Mouse (Mus musculus) layer of hippocampus, adult 8-10 months (tissue): ENCODE measurements at regions not wholly inside any gene's neighbourhood (a gene's known extent, or its start where the extent isn't known, plus 50 kb on each side); places are given as distances from the start of the nearest gene placed in this dataset.

Source experiments
- DNase-seq, 2 experiments: peaks; one replicate each; pipeline ENCODE4 v3.0.0; 2022; ENCODE audit warnings: low spot score in 2 of 2

GRCm38 (mm10) chr3:137561986-137562385, 59.4 kb upstream of the Ddit4l start:
- DNase-seq: no peak

DNA sequence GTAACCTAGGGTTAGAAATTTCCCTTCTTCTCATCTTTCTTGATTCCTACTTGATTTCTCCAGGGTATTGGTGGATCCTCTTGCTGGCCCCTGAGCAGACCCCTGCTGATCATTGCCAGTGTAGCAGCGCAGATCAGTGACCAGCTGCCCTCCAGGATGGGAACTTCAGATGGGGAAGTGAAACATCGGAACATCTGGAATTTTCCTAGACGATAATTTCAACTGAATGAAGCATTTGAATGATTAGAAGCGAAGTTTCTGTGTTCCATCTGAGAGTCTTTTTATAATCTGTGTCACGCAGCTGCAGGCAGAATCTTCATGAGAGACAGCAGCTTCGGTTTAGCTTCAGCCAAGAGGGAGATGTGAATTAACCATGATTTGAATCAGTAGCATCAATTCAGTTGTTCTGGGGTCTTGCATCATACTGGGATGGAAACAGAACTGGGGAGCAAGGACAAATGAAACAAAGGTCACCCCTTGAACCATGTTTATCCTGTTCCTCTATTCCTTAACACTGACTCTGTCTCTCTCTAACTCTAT, 57.8 kb upstream of the Ddit4l start:
- no peak for DNase-seq

GRCm38 (mm10) chr3:137564282-137564681, 57.1 kb upstream of the Ddit4l start:
- DNase-seq: no peak

DNA sequence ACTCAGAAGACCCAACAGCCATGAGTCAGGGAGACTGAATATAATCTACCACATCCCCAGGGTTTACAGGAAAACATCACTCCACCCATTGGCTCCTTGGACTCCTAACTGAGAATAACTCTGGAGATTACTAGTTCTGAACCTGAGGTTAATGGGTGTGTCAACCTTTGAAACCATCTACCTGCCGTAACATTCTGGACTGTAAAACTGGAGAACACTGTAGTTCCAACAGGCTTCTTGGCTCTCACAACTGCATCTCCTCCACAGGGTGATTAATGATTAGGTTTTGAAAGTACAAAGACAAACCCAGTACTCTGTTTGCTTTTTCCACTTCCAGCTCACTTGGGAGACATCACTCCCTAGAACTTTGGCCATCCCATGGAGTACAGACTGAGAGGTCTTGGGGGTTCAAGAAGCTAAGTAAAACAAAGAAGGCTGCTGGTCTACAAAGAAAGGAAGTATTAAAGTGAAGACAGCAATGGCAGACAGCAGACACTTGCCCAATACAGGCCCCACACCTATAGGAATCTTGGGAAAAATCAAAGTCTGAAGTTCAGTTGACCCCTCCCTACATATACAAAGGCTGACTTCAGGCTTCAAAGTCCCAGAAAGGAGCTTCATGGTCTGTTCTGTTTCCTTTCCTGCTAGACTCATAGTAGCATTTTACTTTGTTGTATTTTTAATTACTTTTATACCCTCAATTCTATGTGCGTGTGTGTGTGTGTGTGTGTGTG, 52.7 kb upstream of the Ddit4l start:
- DNase-seq: no peak
